Mouse (Mus musculus) liver, adult 2 months (tissue): ENCODE measurements around the gene Taf6l. TPM values are rescaled to one million over a fixed set of nuclear protein-coding genes. Genes with fewer than 3 reads are reported as not detected.

Source experiments
- DNase-seq: peaks from one replicate; pipeline ENCODE4 v3.0.0-alpha.2; 2011; ENCODE audit warnings: low read depth, low spot score; ENCODE audit errors: extremely low read depth
- H3K27ac ChIP-seq: fragments of 200-500 bp; replicated peaks from 2 replicates; pipeline ENCODE4 v1.5.1; 2012; ENCODE audit warnings: low read depth, mild to moderate bottlenecking, control low read depth, inconsistent platforms, low read length; ENCODE audit not compliant: insufficient read depth
- H3K27me3 ChIP-seq: fragments of 200-500 bp; 2 replicates; pipeline ENCODE4 v1.6.1; 2012; ENCODE audit warnings: mild to moderate bottlenecking, moderate library complexity, low read length, inconsistent platforms; ENCODE audit not compliant: control insufficient read depth, insufficient read depth
- H3K36me3 ChIP-seq: fragments of 200-500 bp; 2 replicates; pipeline ENCODE4 v1.6.1; 2012; ENCODE audit warnings: low read length, inconsistent platforms; ENCODE audit not compliant: control insufficient read depth, insufficient read depth
- H3K4me1 ChIP-seq: fragments of 200-500 bp; 2 replicates; pipeline ENCODE4 v1.6.1; 2011; ENCODE audit warnings: low read length; ENCODE audit not compliant: control insufficient read depth, insufficient read depth
- H3K4me3 ChIP-seq: fragments of 200-500 bp; 2 replicates; pipeline ENCODE4 v1.5.1; 2011; ENCODE audit warnings: low read depth, mild to moderate bottlenecking, control low read depth, low read length, moderate library complexity; ENCODE audit not compliant: insufficient read depth
- H3K79me2 ChIP-seq: fragments of 200-500 bp; 2 replicates; pipeline ENCODE4 v1.6.1; 2012; ENCODE audit warnings: inconsistent platforms, mild to moderate bottlenecking, low read length, moderate library complexity; ENCODE audit not compliant: control insufficient read depth, insufficient read depth
- H3K9ac ChIP-seq: fragments of 200-500 bp; 2 replicates; pipeline ENCODE4 v1.6.1; 2012; ENCODE audit warnings: low read depth, mild to moderate bottlenecking, control low read depth, inconsistent platforms, low read length
- CTCF ChIP-seq: fragments of 200-500 bp; IDR thresholded peaks from 2 replicates; pipeline ENCODE4 v1.5.1; 2011; ENCODE audit warnings: low read depth, low read length, control low read depth
- POLR2A ChIP-seq: fragments of 200-500 bp; IDR thresholded peaks from 2 replicates; pipeline ENCODE4 v1.6.1; 2011; ENCODE audit warnings: low read length, control low read depth; ENCODE audit not compliant: insufficient read depth; ENCODE audit errors: extremely low read depth
- WGBS: fragments of 180-500 bp; shearing (Covaris S2); methylation state at CpG from one replicate; pipeline ENCODE4 v1.1.7; 2018; 5-methylcytosine and 5-hydroxymethylcytosine counted together
- polyA plus RNA-seq: library from polyadenylated mRNA; depleted of rRNA; stranded (reverse); fragments of >200 nt; gene quantifications from 2 replicates; pipeline ENCODE4 v1.2.3, GENCODE M21; 2012
- total RNA-seq: library from RNA; depleted of rRNA; stranded (reverse); fragments of >200 nt; gene quantifications from 2 replicates; pipeline ENCODE4 v1.2.3, GENCODE M21; 2014

Gene Taf6l
- total and polyA plus RNA-seq, 2 experiments: 4.7 to 5.3 TPM

GRCm38 (mm10) chr19:8788521-8788920 lies 2.3 kb upstream of the Taf6l start:
- WGBS: 34% methylated on average over 3 of the region's 3 CpGs

GRCm38 (mm10) chr19:8774951-8775421 lies 11.2 kb downstream of the Taf6l start:
- Histone ChIP-seq H3K4me3 (peak overlapping the region; percentile 98), H3K36me3 (peaks cover 4% of the 10 kb centered on the region; the same call in 1 of the 2 replicates), H3K9ac (peak overlapping the region; percentile 95), H3K79me2 (peaks cover 16% of the 10 kb centered on the region; the same call in 1 of the 2 replicates), H3K27me3 (no peaks in the 10 kb centered on the region), H3K4me1 (peaks cover 20% of the 10 kb centered on the region), H3K27ac (peak overlapping the region; percentile 91)
- no peak for DNase-seq
- 2% methylated on average over 20 of the region's 20 CpGs for WGBS
- no peak for TF ChIP-seq CTCF
- no peak for TF ChIP-seq POLR2A

More at GRCm38 (mm10) chr19:8788521-8788920, 2.3 kb upstream of the Taf6l start:
- DNase-seq: no peak
- Histone ChIP-seq H3K27me3 (no peaks in the 10 kb centered on the region), H3K36me3 (peaks cover 5% of the 10 kb centered on the region; the same call in 1 of the 2 replicates), H3K79me2 (no peaks in the 10 kb centered on the region), H3K4me1 (peaks cover 3% of the 10 kb centered on the region; the same call in 1 of the 2 replicates), H3K27ac (no peak overlapping the region), H3K9ac (no peak overlapping the region), H3K4me3 (no peak overlapping the region)
- TF ChIP-seq CTCF (no peak), POLR2A (no peak)

- peak; percentile 81 for DNase-seq
- peaks cover 6% of the 10 kb centered on the region; the same call in 1 of the 2 replicates for H3K36me3 ChIP-seq
Measured at GRCm38 (mm10) chr19:8774086-8774835, 12.0 kb downstream of the Taf6l start, which contains the start of gene Tmem179b. Gene Tmem179b, minus strand, starts transcription at chr19:8774467.

GRCm38 (mm10) chr19:8773409-8773808 lies 12.8 kb downstream of the Taf6l start:
- H3K79me2 ChIP-seq: peaks cover 16% of the 10 kb centered on the region; the same call in 1 of the 2 replicates
- peaks cover 20% of the 10 kb centered on the region for H3K4me1 ChIP-seq
- H3K27me3 ChIP-seq: no peaks in the 10 kb centered on the region
- DNase-seq: no peak
- H3K4me3 ChIP-seq: peak overlapping the region; percentile 98; the same call in 1 of the 2 replicates
- no peak overlapping the region for H3K27ac ChIP-seq
- 44% methylated on average over 6 of the region's 6 CpGs for WGBS
- peak overlapping the region; percentile 59 for H3K9ac ChIP-seq
- TF ChIP-seq CTCF (no peak), POLR2A (no peak)
- peaks cover 11% of the 10 kb centered on the region for H3K36me3 ChIP-seq

More at GRCm38 (mm10) chr19:8774086-8774835, 12.0 kb downstream of the Taf6l start, which contains the start of gene Tmem179b:
- no peaks in the 10 kb centered on the region for H3K27me3 ChIP-seq
- peaks cover 16% of the 10 kb centered on the region; the same call in 1 of the 2 replicates for H3K79me2 ChIP-seq
- H3K4me1 ChIP-seq: peaks cover 20% of the 10 kb centered on the region
- H3K27ac ChIP-seq: peak within 1 kb of the TSS; percentile 91
- H3K4me3 ChIP-seq: peak within 1 kb of the TSS; percentile 98
- under 1% methylated on average over 68 of the region's 68 CpGs for WGBS
- no peak for TF ChIP-seq CTCF
- peak; percentile 95 for TF ChIP-seq POLR2A
- peak within 1 kb of the TSS; percentile 99 for H3K9ac ChIP-seq

- Histone ChIP-seq H3K4me1 (peaks cover 20% of the 10 kb centered on the region), H3K27me3 (no peaks in the 10 kb centered on the region), H3K36me3 (peaks cover 15% of the 10 kb centered on the region), H3K4me3 (no peak overlapping the region), H3K79me2 (peaks cover 16% of the 10 kb centered on the region; the same call in 1 of the 2 replicates), H3K9ac (no peak overlapping the region), H3K27ac (no peak overlapping the region)
- 74% methylated on average over 5 of the region's 5 CpGs for WGBS
- DNase-seq: no peak
- TF ChIP-seq POLR2A (no peak), CTCF (no peak)
Measured at GRCm38 (mm10) chr19:8772996-8773395, 13.2 kb downstream of the Taf6l start.
